Mouse (Mus musculus): ENCODE data around the gene Aox1. TPM values are rescaled to one million over a fixed set of nuclear protein-coding genes. Genes with fewer than 3 reads are reported as not detected.
"Not testable (repeated sequence)": the region's sequence is repeated elsewhere in the genome, so short reads cannot be mapped to it uniquely, and the experiment has no call there.

Gene Aox1
- 0.21 and 0.31 TPM in 2 replicates for polyA plus RNA-seq (2014; fragmentation: Nextera tagmentation; extraction: Ambion mirVana)

DNA sequence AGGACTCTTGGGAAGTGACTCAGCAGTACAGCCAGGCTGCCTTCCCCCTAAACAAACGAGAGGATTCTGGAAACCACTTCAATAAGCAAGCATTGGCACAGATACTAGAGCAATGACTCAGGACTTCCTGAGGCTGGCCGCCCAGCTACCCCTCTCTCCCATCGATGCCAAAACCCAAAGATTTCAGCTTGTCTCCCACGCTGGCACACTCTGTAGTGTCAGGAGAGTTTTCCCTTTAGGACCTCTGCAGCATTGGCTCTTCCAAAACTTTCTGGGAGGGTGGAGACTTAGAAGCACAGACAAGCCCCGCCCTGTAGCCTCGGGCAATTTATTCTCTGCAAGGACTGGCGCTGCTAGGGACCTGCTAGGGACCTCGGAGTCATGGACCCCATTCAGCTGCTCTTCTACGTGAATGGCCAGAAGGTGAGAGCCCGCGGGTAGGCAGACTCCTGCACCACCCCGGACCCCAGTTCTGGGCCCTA, at the start of gene Aox1:
Aox1 (plus strand) TSS at position 296 of the 482 bp plus-strand sequence.
- no peaks in the 10 kb centered on the region for H3K36me3 ChIP-seq (replicated peaks; ENCODE audit: control insufficient read depth, insufficient read depth)
- no peaks in the 10 kb centered on the region for H3K27me3 ChIP-seq (ENCODE audit: control insufficient read depth, insufficient read depth, low read length)
- peak within 1 kb of the TSS; percentile 42 for H3K4me2 ChIP-seq (replicated peaks)
- peak; percentile 44 for DNase-seq (ENCODE audit: low spot score)
- peak; percentile 51; the same call in 1 of the 2 replicates for ATAC-seq (ENCODE audit: low FRiP score)
- H3K27ac ChIP-seq: no peak within 1 kb of the TSS
- H3K4me3 ChIP-seq (replicated peaks; ENCODE audit: low read length): no peak within 1 kb of the TSS; the same call in 1 of the 2 replicates
- no peaks in the 10 kb centered on the region for H3K9me3 ChIP-seq (ENCODE audit: control insufficient read depth, low read length)
- no peak within 1 kb of the TSS for H3K9ac ChIP-seq
- WGBS: 18% methylated on average over 12 of the region's 12 CpGs
- no peaks in the 10 kb centered on the region; the same call in 1 of the 2 replicates for H3K4me1 ChIP-seq (replicated peaks; ENCODE audit: control insufficient read depth, insufficient read depth, low read length)

DNA sequence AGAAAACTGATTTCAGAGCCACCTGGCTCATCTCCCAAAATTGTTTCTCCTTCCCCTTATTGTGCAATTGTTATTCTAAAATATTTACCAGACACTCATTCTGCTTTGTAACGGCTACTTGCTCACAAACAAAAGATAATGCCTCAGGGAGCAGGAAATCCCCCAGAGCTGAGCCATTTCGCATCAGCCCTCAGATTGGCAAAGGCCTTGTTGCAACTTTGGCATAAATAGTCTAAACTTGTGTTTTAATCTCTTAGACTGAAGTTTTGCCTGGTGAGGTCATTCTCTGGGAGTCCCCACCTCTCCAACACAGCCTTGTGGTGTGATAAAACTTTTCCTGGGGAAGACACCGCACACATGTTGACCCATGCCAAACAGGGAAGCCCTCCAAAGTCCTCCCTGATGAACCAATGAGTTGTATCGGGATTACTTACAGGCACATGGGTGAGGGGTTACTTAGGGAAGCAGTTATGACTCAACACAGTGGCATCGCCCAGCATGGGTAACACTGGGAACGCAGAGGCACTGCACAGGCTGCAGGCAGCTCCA, 40.6 kb upstream of the Aox1 start:
- Histone ChIP-seq H3K27me3 (ENCODE audit: control insufficient read depth, insufficient read depth, low read length) (no peaks in the 10 kb centered on the region), H3K4me3 (replicated peaks; ENCODE audit: low read length) (no peak overlapping the region), H3K4me2 (replicated peaks) (no peak overlapping the region), H3K9ac (no peak overlapping the region), H3K27ac (no peak overlapping the region), H3K9me3 (ENCODE audit: control insufficient read depth, low read length) (no peaks in the 10 kb centered on the region), H3K4me1 (replicated peaks; ENCODE audit: control insufficient read depth, insufficient read depth, low read length) (no peaks in the 10 kb centered on the region), H3K36me3 (replicated peaks; ENCODE audit: control insufficient read depth, insufficient read depth) (no peaks in the 10 kb centered on the region)
- no peak for ATAC-seq (ENCODE audit: low FRiP score)
- WGBS: 66% methylated on average over 6 of the region's 6 CpGs
- no peak for DNase-seq (ENCODE audit: low spot score)

GRCm38 (mm10) chr1:57991277-57991676, 38.5 kb upstream of the Aox1 start:
- Histone ChIP-seq H3K4me2 (replicated peaks) (no peak overlapping the region), H3K9me3 (ENCODE audit: control insufficient read depth, low read length) (no peaks in the 10 kb centered on the region), H3K36me3 (replicated peaks; ENCODE audit: control insufficient read depth, insufficient read depth) (no peaks in the 10 kb centered on the region), H3K27ac (no peak overlapping the region), H3K4me1 (replicated peaks; ENCODE audit: control insufficient read depth, insufficient read depth, low read length) (peaks cover 2% of the 10 kb centered on the region; the same call in 1 of the 2 replicates), H3K27me3 (ENCODE audit: control insufficient read depth, insufficient read depth, low read length) (no peaks in the 10 kb centered on the region), H3K9ac (no peak overlapping the region), H3K4me3 (replicated peaks; ENCODE audit: low read length) (no peak overlapping the region)
- DNase-seq (ENCODE audit: low spot score): no peak
- ATAC-seq (ENCODE audit: low FRiP score): no peak
- WGBS: 78% methylated on average over 2 of the region's 2 CpGs

DNA sequence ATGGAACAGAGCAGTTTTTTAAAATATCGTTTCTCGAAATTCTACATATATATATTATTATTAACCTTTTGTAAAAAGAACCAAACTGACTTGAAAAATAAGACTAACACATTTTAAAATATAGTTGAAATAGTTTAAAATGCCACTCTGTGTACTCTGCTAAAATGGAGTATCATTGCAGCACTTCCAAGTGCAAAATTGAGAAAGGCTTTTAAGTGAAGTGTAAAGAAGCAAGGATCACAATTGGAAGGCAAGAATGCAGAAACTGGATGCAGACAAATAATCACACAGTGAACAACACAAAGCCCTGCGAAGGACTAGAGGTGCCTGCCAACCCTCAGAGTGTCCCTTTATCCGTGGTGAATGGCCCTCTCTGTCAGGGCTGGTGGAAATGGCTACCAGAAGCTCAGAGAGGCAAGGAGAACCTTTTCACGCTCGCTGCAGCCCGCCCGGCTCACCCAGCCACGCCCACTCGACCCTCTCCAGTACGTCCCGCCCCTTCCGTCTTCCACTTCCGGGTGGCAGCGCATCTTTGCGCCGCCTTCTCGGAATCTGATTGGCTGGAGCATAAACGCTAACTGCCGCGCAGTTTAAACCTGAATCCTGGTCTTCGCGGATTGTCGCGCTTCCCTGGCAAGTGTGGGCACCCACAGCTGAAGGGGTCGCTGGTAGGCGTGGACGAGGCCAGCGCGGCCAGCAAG, 34.1 kb upstream of the Aox1 start, which contains the start of gene Sgo2a:
Sgo2a (plus strand) TSS at position 540 of the 701 bp plus-strand sequence.
- DNase-seq (ENCODE audit: low spot score): peak; percentile 97
- peak; percentile 99 for ATAC-seq (ENCODE audit: low FRiP score)
- 6% methylated on average over 30 of the region's 30 CpGs for WGBS
- Histone ChIP-seq H3K36me3 (replicated peaks; ENCODE audit: control insufficient read depth, insufficient read depth) (no peaks in the 10 kb centered on the region), H3K4me2 (replicated peaks) (peak within 1 kb of the TSS; percentile 91), H3K9me3 (ENCODE audit: control insufficient read depth, low read length) (no peaks in the 10 kb centered on the region), H3K9ac (peak within 1 kb of the TSS; percentile 80), H3K27me3 (ENCODE audit: control insufficient read depth, insufficient read depth, low read length) (no peaks in the 10 kb centered on the region), H3K27ac (peak within 1 kb of the TSS; percentile 95), H3K4me3 (replicated peaks; ENCODE audit: low read length) (peak within 1 kb of the TSS; percentile 75), H3K4me1 (replicated peaks; ENCODE audit: control insufficient read depth, insufficient read depth, low read length) (peaks cover 12% of the 10 kb centered on the region; the same call in 1 of the 2 replicates)

GRCm38 (mm10) chr1:57996133-57996615, 33.6 kb upstream of the Aox1 start:
- Histone ChIP-seq H3K36me3 (replicated peaks; ENCODE audit: control insufficient read depth, insufficient read depth) (no peaks in the 10 kb centered on the region), H3K4me3 (replicated peaks; ENCODE audit: low read length) (peak overlapping the region; percentile 75), H3K27me3 (ENCODE audit: control insufficient read depth, insufficient read depth, low read length) (no peaks in the 10 kb centered on the region), H3K9ac (peak overlapping the region; percentile 55), H3K27ac (no peak overlapping the region), H3K9me3 (ENCODE audit: control insufficient read depth, low read length) (no peaks in the 10 kb centered on the region), H3K4me1 (replicated peaks; ENCODE audit: control insufficient read depth, insufficient read depth, low read length) (peaks cover 12% of the 10 kb centered on the region; the same call in 1 of the 2 replicates), H3K4me2 (replicated peaks) (peak overlapping the region; percentile 91)
- DNase-seq (ENCODE audit: low spot score) (no peak), ATAC-seq (ENCODE audit: low FRiP score) (no peak; the same call in 1 of the 2 replicates)
- WGBS: under 1% methylated on average over 29 of the region's 29 CpGs

GRCm38 (mm10) chr1:57998146-57998545, 31.6 kb upstream of the Aox1 start:
- H3K4me3 ChIP-seq (replicated peaks; ENCODE audit: low read length): no peak overlapping the region
- H3K4me1 ChIP-seq (replicated peaks; ENCODE audit: control insufficient read depth, insufficient read depth, low read length): peaks cover 12% of the 10 kb centered on the region; the same call in 1 of the 2 replicates
- 81% methylated on average over 3 of the region's 3 CpGs for WGBS
- DNase-seq (ENCODE audit: low spot score): no peak
- no peaks in the 10 kb centered on the region for H3K9me3 ChIP-seq (ENCODE audit: control insufficient read depth, low read length)
- H3K36me3 ChIP-seq (replicated peaks; ENCODE audit: control insufficient read depth, insufficient read depth): no peaks in the 10 kb centered on the region
- H3K27me3 ChIP-seq (ENCODE audit: control insufficient read depth, insufficient read depth, low read length): no peaks in the 10 kb centered on the region
- H3K9ac ChIP-seq: no peak overlapping the region
- no peak for ATAC-seq (ENCODE audit: low FRiP score)
- H3K4me2 ChIP-seq (replicated peaks): no peak overlapping the region
- no peak overlapping the region for H3K27ac ChIP-seq

DNA sequence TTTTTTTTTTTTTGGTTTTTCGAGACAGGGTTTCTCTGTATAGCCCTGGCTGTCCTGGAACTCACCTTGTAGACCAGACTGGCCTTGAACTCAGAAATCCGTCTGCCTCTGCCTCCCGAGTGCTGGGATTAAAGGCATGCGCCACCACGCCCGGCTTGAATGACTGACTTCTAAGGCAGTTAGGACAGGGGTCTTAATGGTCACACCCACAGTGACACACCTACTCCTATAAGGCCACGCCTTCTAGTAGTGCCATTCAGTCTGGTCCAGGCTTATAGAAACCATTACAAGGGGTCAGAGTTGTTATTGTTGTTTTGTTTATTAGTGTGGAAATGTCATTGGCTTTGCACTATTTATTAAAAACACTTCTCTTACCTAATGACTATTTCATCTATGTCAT, 23.3 kb upstream of the Aox1 start:
- not testable (repeated sequence) for H3K27ac ChIP-seq; H3K9ac ChIP-seq; DNase-seq (ENCODE audit: low spot score); H3K27me3 ChIP-seq (ENCODE audit: control insufficient read depth, insufficient read depth, low read length); H3K36me3 ChIP-seq (replicated peaks; ENCODE audit: control insufficient read depth, insufficient read depth); ATAC-seq (ENCODE audit: low FRiP score); H3K4me3 ChIP-seq (replicated peaks; ENCODE audit: low read length); H3K4me2 ChIP-seq (replicated peaks); H3K9me3 ChIP-seq (ENCODE audit: control insufficient read depth, low read length); H3K4me1 ChIP-seq (replicated peaks; ENCODE audit: control insufficient read depth, insufficient read depth, low read length)
- 96% methylated on average over 6 of the region's 7 CpGs for WGBS

GRCm38 (mm10) chr1:58018856-58019255, 10.9 kb upstream of the Aox1 start, which contains the start of gene Kctd18:
Kctd18 (minus strand) TSS chr1:58018956.
- no peak for ATAC-seq (ENCODE audit: low FRiP score)

DNA sequence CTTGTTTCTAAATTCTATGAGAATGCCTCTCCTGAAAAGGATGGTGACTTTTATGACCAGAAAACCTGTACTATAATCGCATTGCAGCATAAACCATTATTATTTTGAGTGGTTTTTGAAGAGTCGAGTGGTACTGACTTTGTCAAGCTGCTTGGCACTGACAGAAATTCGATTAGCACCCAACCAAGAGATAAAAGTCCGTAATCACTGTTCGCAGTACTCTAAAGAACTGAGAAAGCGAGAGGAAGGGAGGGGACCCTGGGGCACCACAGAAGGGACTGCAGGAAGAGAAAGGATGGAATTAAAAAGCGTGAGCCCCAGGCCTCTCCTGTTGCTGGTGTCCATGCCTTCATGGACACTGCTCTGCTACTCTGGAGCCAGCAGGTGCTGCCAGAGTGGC, 2.0 kb upstream of the Aox1 start:
- DNase-seq (ENCODE audit: low spot score): no peak
- ATAC-seq (ENCODE audit: low FRiP score): no peak
- Histone ChIP-seq H3K4me3 (replicated peaks; ENCODE audit: low read length) (no peak overlapping the region), H3K4me1 (replicated peaks; ENCODE audit: control insufficient read depth, insufficient read depth, low read length) (no peaks in the 10 kb centered on the region; the same call in 1 of the 2 replicates), H3K4me2 (replicated peaks) (no peak overlapping the region), H3K27ac (no peak overlapping the region), H3K36me3 (replicated peaks; ENCODE audit: control insufficient read depth, insufficient read depth) (no peaks in the 10 kb centered on the region), H3K9ac (no peak overlapping the region), H3K27me3 (ENCODE audit: control insufficient read depth, insufficient read depth, low read length) (no peaks in the 10 kb centered on the region), H3K9me3 (ENCODE audit: control insufficient read depth, low read length) (no peaks in the 10 kb centered on the region)
- 90% methylated on average over 7 of the region's 7 CpGs for WGBS

More at GRCm38 (mm10) chr1:58018856-58019255, 10.9 kb upstream of the Aox1 start, which contains the start of gene Kctd18:
- Histone ChIP-seq H3K27ac (no peak within 1 kb of the TSS), H3K4me2 (replicated peaks) (no peak within 1 kb of the TSS), H3K36me3 (replicated peaks; ENCODE audit: control insufficient read depth, insufficient read depth) (peaks cover 18% of the 10 kb centered on the region; the same call in 1 of the 2 replicates), H3K4me1 (replicated peaks; ENCODE audit: control insufficient read depth, insufficient read depth, low read length) (no peaks in the 10 kb centered on the region), H3K9ac (no peak within 1 kb of the TSS), H3K9me3 (ENCODE audit: control insufficient read depth, low read length) (no peaks in the 10 kb centered on the region), H3K4me3 (replicated peaks; ENCODE audit: low read length) (no peak within 1 kb of the TSS), H3K27me3 (ENCODE audit: control insufficient read depth, insufficient read depth, low read length) (no peaks in the 10 kb centered on the region)
- WGBS: 96% methylated on average over 7 of the region's 7 CpGs
- DNase-seq (ENCODE audit: low spot score): no peak

Measured in hindbrain, embryonic 14.5 days (tissue).